Mouse (Mus musculus) G1E (cell line): ENCODE results near the gene Tanc2.

Source experiments
- CTCF ChIP-seq: IDR thresholded peaks from 2 replicates; pipeline ENCODE4 v1.5.1; 2012; ENCODE audit warnings: low read depth, low read length, inconsistent platforms, mixed read lengths
- GATA1 ChIP-seq: IDR thresholded peaks from 2 replicates; pipeline ENCODE4 v1.6.1; 2012; ENCODE audit warnings: borderline replicate concordance, low read length, inconsistent platforms, mixed read lengths

DNA sequence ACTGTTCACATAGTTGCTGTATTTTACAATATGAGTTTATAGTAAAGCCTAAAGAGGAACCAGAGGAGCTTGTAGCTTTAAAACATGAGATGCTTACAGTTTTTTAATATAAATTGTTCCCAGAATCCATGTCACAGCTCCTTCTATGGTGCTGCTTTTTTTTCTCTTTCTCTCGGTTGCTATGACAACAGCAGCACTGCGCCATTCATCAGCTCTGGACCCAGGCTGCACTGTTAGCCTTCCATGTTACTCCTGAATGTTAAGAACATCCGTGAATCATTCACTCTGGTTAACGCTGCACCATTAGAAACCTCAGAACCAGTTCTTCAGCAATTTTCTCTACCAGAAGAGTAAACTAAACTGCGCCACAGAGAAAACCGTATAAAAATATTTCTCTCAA is 141.8 kb downstream of the Tanc2 start:
- no peak for TF ChIP-seq CTCF
- TF ChIP-seq GATA1 = no peak
